Mouse (Mus musculus) small intestine, adult 2 months (tissue): ENCODE results near the gene Abi2.

ENCODE experiments used
- CTCF ChIP-seq: fragments of 200-500 bp; IDR thresholded peaks from 2 replicates; pipeline ENCODE4 v1.5.1; 2012; ENCODE audit warnings: low read depth, mild to moderate bottlenecking, control low read depth, inconsistent platforms, low read length, moderate library complexity, mixed read lengths; ENCODE audit not compliant: insufficient replicate concordance, insufficient read length; ENCODE audit errors: extremely low read depth
- POLR2A ChIP-seq: fragments of 200-500 bp; IDR thresholded peaks from 2 replicates; pipeline ENCODE4 v1.6.1; 2012; ENCODE audit warnings: low read depth, mild to moderate bottlenecking, control low read depth, inconsistent platforms, low read length, moderate library complexity

GRCm38 (mm10) chr1:60409928-60410817 lies 754 bp downstream of the Abi2 start:
- no peak for TF ChIP-seq CTCF
- TF ChIP-seq POLR2A = no peak
